Mouse (Mus musculus) C2C12 (cell line): ENCODE measurements at regions not wholly inside any gene's neighbourhood (a gene's known extent, or its start where the extent isn't known, plus 50 kb on each side); places are given as distances from the start of the nearest gene placed in this dataset.

Source experiments
- CTCF ChIP-seq: IDR thresholded peaks from one replicate; pipeline ENCODE4 v1.5.1; 2011; ENCODE audit not compliant: control insufficient read depth, insufficient read depth, insufficient read length
- FOSL1 ChIP-seq: IDR thresholded peaks from one replicate; pipeline ENCODE4 v1.8.0; 2011; ENCODE audit warnings: mild to moderate bottlenecking, low read length; ENCODE audit not compliant: poor library complexity, insufficient read depth, severe bottlenecking
- MAX ChIP-seq: IDR thresholded peaks from one replicate; pipeline ENCODE4 v1.6.1; 2011; ENCODE audit warnings: mild to moderate bottlenecking, control low read depth
- MYOD1 ChIP-seq: IDR thresholded peaks from one replicate; pipeline ENCODE4 v1.6.1; 2011; ENCODE audit warnings: low read depth; ENCODE audit not compliant: control insufficient read depth, insufficient read length
- MYOG ChIP-seq: IDR thresholded peaks from one replicate; pipeline ENCODE4 v1.6.1; 2011; ENCODE audit not compliant: control insufficient read depth, insufficient read length; ENCODE audit errors: extremely low read depth
- USF1 ChIP-seq: IDR thresholded peaks from one replicate; pipeline ENCODE4 v1.6.1; 2011; ENCODE audit warnings: low read depth, mild to moderate bottlenecking, control low read depth, moderate library complexity

- TF ChIP-seq CTCF (no peak), MYOG (no peak), FOSL1 (no peak), MAX (no peak), MYOD1 (no peak), USF1 (no peak)
Measured at GRCm38 (mm10) chr13:63659412-63659811, 86.0 kb upstream of the Ptch1 start.
